16 mouse cellular contexts compared by ENCODE assay signal in genomic region chr9:89907941-89908340, GRCm38 (mm10). TPM values are rescaled to one million over a fixed set of nuclear protein-coding genes. Genes with fewer than 3 reads are reported as not detected.
A peak's percentile ranks its signal among the peaks of the same experiment; 100 is the strongest.
DNase-seq lines count a peak whose midpoint lies in the region; ATAC-seq and TF ChIP-seq lines count a peak whose summit lies in the region.
"Had no signal": no experiment of that assay in that cellular context is flagged by ENCODE, and none has a peak within 500 bp of the region (broad histone marks: within the 10 kb centered on the region; RNA-seq: fewer than 3 reads in every experiment).

No protein-coding gene starts in this region.

- no peak overlapping the region for H3K27ac ChIP-seq in heart, embryonic 13.5 days (replicated peaks)
- H3K27ac ChIP-seq in lung, embryonic 14.5 days (ENCODE audit: low read depth): no peak overlapping the region
- H3K27ac ChIP-seq in midbrain, embryonic 14.5 days (replicated peaks; ENCODE audit: low read depth, low read length): no peak overlapping the region
- peak overlapping the region; percentile 54; the same call in 1 of the 2 replicates for H3K27ac ChIP-seq in olfactory bulb, adult 2 months (ENCODE audit: insufficient read depth, low read depth, low read length)
- H3K27ac ChIP-seq: stomach, postnatal 0 days had no signal

- H3K4me2 ChIP-seq in heart, embryonic 13.5 days: peak overlapping the region; percentile 96
- peak overlapping the region; percentile 86; the same call in 1 of the 2 replicates for H3K4me2 ChIP-seq in lung, embryonic 14.5 days
- peak overlapping the region; percentile 64 for H3K4me2 ChIP-seq in midbrain, embryonic 14.5 days (ENCODE audit: low read length)

- TF ChIP-seq POLR2A in olfactory bulb, adult 2 months (IDR thresholded peaks at IDR 0.05; ENCODE audit: insufficient read depth, low read depth, low read length): no peak

- H3K4me1 ChIP-seq in heart, embryonic 13.5 days: peaks cover 27% of the 10 kb centered on the region
- no peaks in the 10 kb centered on the region; the same call in 1 of the 2 replicates for H3K4me1 ChIP-seq in lung, embryonic 14.5 days (ENCODE audit: insufficient read depth)
- H3K4me1 ChIP-seq in midbrain, embryonic 14.5 days (ENCODE audit: control insufficient read depth, insufficient read depth, low read length): peaks cover 14% of the 10 kb centered on the region; the same call in 1 of the 2 replicates
- H3K4me1 ChIP-seq in olfactory bulb, adult 2 months (ENCODE audit: control insufficient read depth, insufficient read depth, low read length): peaks cover 14% of the 10 kb centered on the region

- TF ChIP-seq CTCF in lung, embryonic 14.5 days (IDR thresholded peaks at IDR 0.05; ENCODE audit: low read depth): no peak
- no peak for TF ChIP-seq CTCF in olfactory bulb, adult 2 months (IDR thresholded peaks at IDR 0.05; ENCODE audit: insufficient read depth, low read depth, low read length)

- peaks cover 79% of the 10 kb centered on the region for H3K27me3 ChIP-seq in heart, embryonic 13.5 days (replicated peaks)
- peaks cover 76% of the 10 kb centered on the region for H3K27me3 ChIP-seq in lung, embryonic 14.5 days (ENCODE audit: insufficient read depth, low read length)
- H3K27me3 ChIP-seq in midbrain, embryonic 14.5 days (ENCODE audit: control insufficient read depth, insufficient read depth, low read length): peaks cover 63% of the 10 kb centered on the region

- DNase-seq in heart, adult 9 months (ENCODE audit: low spot score in 2 of 2): no peak
- DNase-seq in lung, embryonic 14.5 days: no peak
- DNase-seq in lung, adult 18-20 months: no peak
- no peak for DNase-seq in midbrain, embryonic 14.5 days
- DNase-seq in layer of hippocampus, adult 9-11 months: no peak
- DNase-seq: gastrocnemius, postnatal 14 days; kidney, adult 18-20 months; liver; liver, postnatal 0 days; lung, postnatal 36 days; thymus, postnatal 14 days had no signal

- H3K9me3 ChIP-seq in heart, embryonic 13.5 days: no peaks in the 10 kb centered on the region
- no peaks in the 10 kb centered on the region for H3K9me3 ChIP-seq in lung, embryonic 14.5 days (ENCODE audit: low read depth, low read length)
- no peaks in the 10 kb centered on the region for H3K9me3 ChIP-seq in midbrain, embryonic 14.5 days (ENCODE audit: control insufficient read depth, low read length)

- no peaks in the 10 kb centered on the region for H3K36me3 ChIP-seq in heart, embryonic 13.5 days
- no peaks in the 10 kb centered on the region for H3K36me3 ChIP-seq in lung, embryonic 14.5 days (ENCODE audit: insufficient read depth)
- H3K36me3 ChIP-seq in midbrain, embryonic 14.5 days (ENCODE audit: control insufficient read depth, insufficient read depth, low read length): no peaks in the 10 kb centered on the region

- no peak overlapping the region for H3K9ac ChIP-seq in heart, embryonic 13.5 days
- H3K9ac ChIP-seq in lung, embryonic 14.5 days: no peak overlapping the region
- H3K9ac ChIP-seq in midbrain, embryonic 14.5 days (replicated peaks; ENCODE audit: low read length): no peak overlapping the region
- H3K9ac ChIP-seq: liver, postnatal 0 days had no signal

- no peak for ATAC-seq in heart, embryonic 13.5 days (ENCODE audit: extremely low read depth, insufficient number of reproducible peaks, low FRiP score, low TSS enrichment)
- ATAC-seq in lung, embryonic 14.5 days (ENCODE audit: insufficient read depth): no peak
- no peak for ATAC-seq in midbrain, embryonic 14.5 days (ENCODE audit: low FRiP score, low TSS enrichment)
- ATAC-seq: liver, postnatal 0 days; Patski had no signal

- no peak overlapping the region for H3K4me3 ChIP-seq in heart, embryonic 13.5 days
- H3K4me3 ChIP-seq in lung, embryonic 14.5 days (ENCODE audit: low read depth, low read length): no peak overlapping the region; the same call in 1 of the 2 replicates
- peak overlapping the region; percentile 42 for H3K4me3 ChIP-seq in midbrain, embryonic 14.5 days (replicated peaks; ENCODE audit: low read depth, low read length)
- H3K4me3 ChIP-seq in olfactory bulb, adult 2 months (ENCODE audit: insufficient read depth, low read depth, low read length): no peak overlapping the region

RNA-seq across cellular contexts. Expression of gene Rasgrf1, which starts 1.8 kb away (rescaled TPM):
- 0.16 and 0.19 TPM in 2 replicates for polyA plus RNA-seq in heart, embryonic 13.5 days (2015; fragmentation: Nextera tagmentation; extraction: Ambion mirVana)
- 0.46 and 0.53 TPM in 2 replicates for polyA plus RNA-seq in lung, embryonic 14.5 days (2014; fragmentation: Nextera tagmentation; extraction: Ambion mirVana)
- 3.5 and 4.5 TPM in 2 replicates for polyA plus RNA-seq in midbrain, embryonic 14.5 days (2014; fragmentation: Nextera tagmentation; extraction: Ambion mirVana)
- not detected in 2 replicates for polyA plus RNA-seq in olfactory bulb, adult 2 months (2012; ENCODE audit: insufficient read depth, insufficient read length, low replicate concordance, missing spikeins)
- polyA plus RNA-seq: neural tube, embryonic 11.5 days; Patski had no signal
